Mouse (Mus musculus) ES-E14 (cell line): ENCODE measurements around the gene Mum1. TPM values are rescaled to one million over a fixed set of nuclear protein-coding genes. Genes with fewer than 3 reads are reported as not detected.
A peak's percentile ranks its signal among the peaks of the same experiment; 100 is the strongest.
"Not testable (repeated sequence)": the region's sequence is repeated elsewhere in the genome, so short reads cannot be mapped to it uniquely, and the experiment has no call there.

ENCODE experiments used
- DNase-seq: peaks from one replicate; pipeline ENCODE4 v3.0.0-alpha.2; 2013; ENCODE audit warnings: low read depth, low spot score
- H3K27ac ChIP-seq: 2 replicates; pipeline ENCODE4 v1.5.1; 2012; ENCODE audit warnings: low read depth, mild to moderate bottlenecking, low read length, moderate library complexity, mixed read lengths; ENCODE audit not compliant: poor library complexity, insufficient read depth, severe bottlenecking
- H3K36me3 ChIP-seq: 2 replicates; pipeline ENCODE4 v1.6.1; 2012; ENCODE audit warnings: mild to moderate bottlenecking, low read length, moderate library complexity, mixed read lengths; ENCODE audit not compliant: control insufficient read depth, poor library complexity, insufficient read depth, severe bottlenecking
- H3K4me1 ChIP-seq, 2 experiments: fragments of 150-350 bp in 1 of 2; sonication (generic) in 1 of 2; 2 replicates each; pipeline ENCODE4 v1.6.1; 2012; ENCODE audit warnings: low read length in 2 of 2, mild to moderate bottlenecking in 1 of 2, mixed read lengths in 1 of 2; ENCODE audit not compliant: control insufficient read depth in 2 of 2, insufficient read depth in 2 of 2, poor library complexity in 1 of 2
- H3K4me3 ChIP-seq, 2 experiments: fragments of 150-350 bp in 1 of 2; sonication (generic) in 1 of 2; 2 replicates each; pipeline ENCODE4 v1.5.1; 2012; ENCODE audit warnings: low read length in 2 of 2, low read depth in 1 of 2, mild to moderate bottlenecking in 1 of 2, mixed read lengths in 1 of 2; ENCODE audit not compliant: insufficient read depth in 1 of 2, poor library complexity in 1 of 2, severe bottlenecking in 1 of 2
- H3K9ac ChIP-seq: 2 replicates; pipeline ENCODE4 v1.6.1; 2012; ENCODE audit warnings: low read depth, mild to moderate bottlenecking, low read length, mixed read lengths; ENCODE audit not compliant: poor library complexity, insufficient read depth, severe bottlenecking
- H3K9me3 ChIP-seq: fragments of 150-350 bp; sonication (generic); 2 replicates; pipeline ENCODE4 v1.6.1; 2012; ENCODE audit warnings: low read depth, mild to moderate bottlenecking, low read length; ENCODE audit not compliant: control insufficient read depth, insufficient read depth
- CHD2 ChIP-seq: IDR thresholded peaks from 2 replicates; pipeline ENCODE4 v1.6.1; 2014; ENCODE audit warnings: mild to moderate bottlenecking, low read depth, low read length, inconsistent platforms
- HCFC1 ChIP-seq: IDR thresholded peaks from 2 replicates; pipeline ENCODE4 v1.6.1; 2012; ENCODE audit warnings: low read length, inconsistent platforms, borderline replicate concordance; ENCODE audit not compliant: insufficient read depth
- MAFK ChIP-seq: IDR thresholded peaks from 2 replicates; pipeline ENCODE4 v1.6.1; 2014; ENCODE audit warnings: mild to moderate bottlenecking, low read depth, low read length, inconsistent platforms; ENCODE audit not compliant: insufficient read depth
- ZC3H11A ChIP-seq: IDR thresholded peaks from 2 replicates; pipeline ENCODE4 v1.6.1; 2012; ENCODE audit warnings: low read depth, mild to moderate bottlenecking, inconsistent platforms, low read length, borderline replicate concordance
- ZNF384 ChIP-seq: IDR thresholded peaks from 2 replicates; pipeline ENCODE4 v1.6.1; 2012; ENCODE audit warnings: low read depth, low read length, inconsistent platforms
- in situ Hi-C, 2 experiments: fragments of 600-800 bp; cut with MboI; formaldehyde crosslinking; loops; one replicate each; pipeline ENCODE4 v1.15.1; 2025; ENCODE audit warnings: low sequenced_read_pairs in 2 of 2, inconsistent platforms in 1 of 2; ENCODE audit not compliant: unreplicated experiment in 2 of 2
- total RNA-seq: library from RNA; depleted of rRNA; stranded (reverse); fragments of 300-350 nt; gene quantifications from 2 replicates; pipeline ENCODE4 v1.2.3, GENCODE M21; 2012

Gene Mum1
- total RNA-seq, 1 experiment: 80.8 TPM

DNA sequence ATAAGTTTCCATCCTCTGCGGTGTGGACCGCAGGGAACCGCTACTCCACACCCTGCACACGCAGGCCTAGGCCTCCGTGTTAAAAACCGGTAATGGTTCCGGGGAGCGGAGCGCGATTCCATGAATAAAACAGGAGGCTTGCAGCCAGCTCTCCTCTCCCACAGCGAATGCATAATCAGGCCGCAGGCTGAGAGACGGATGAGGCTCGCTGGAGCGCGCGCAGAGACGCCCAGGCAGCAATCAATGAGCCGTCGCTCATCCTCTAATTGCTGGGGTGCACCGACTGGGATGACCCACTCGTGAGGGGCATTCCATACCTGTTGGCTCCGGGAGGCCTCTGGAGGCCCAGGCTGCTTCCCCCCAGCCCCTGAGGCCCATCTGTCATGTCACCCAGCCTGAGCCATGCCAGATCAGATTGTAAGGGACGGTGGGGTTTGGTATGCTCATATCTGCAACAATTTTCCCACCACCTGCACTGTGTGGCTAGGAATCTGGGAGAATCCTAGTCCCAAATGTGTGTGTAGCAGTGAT, 17.3 kb upstream of the Mum1 start:
- DNase-seq: no peak
- TF ChIP-seq CHD2 (no peak), ZC3H11A (no peak), MAFK (no peak), ZNF384 (no peak), HCFC1 (no peak)
- Histone ChIP-seq H3K9ac (peak overlapping the region; percentile 41), H3K9me3 (no peaks in the 10 kb centered on the region), H3K36me3 (no peaks in the 10 kb centered on the region), H3K4me3 (peak overlapping the region in 1 of 2 experiments; percentile 42; a peak in 2 of 4 replicates), H3K4me1 (peaks cover under 1 to 17% of the 10 kb centered on the region in 2 experiments; a peak in 2 of 4 replicates), H3K27ac (no peak overlapping the region)
- in situ Hi-C loops: no loop called here

DNA sequence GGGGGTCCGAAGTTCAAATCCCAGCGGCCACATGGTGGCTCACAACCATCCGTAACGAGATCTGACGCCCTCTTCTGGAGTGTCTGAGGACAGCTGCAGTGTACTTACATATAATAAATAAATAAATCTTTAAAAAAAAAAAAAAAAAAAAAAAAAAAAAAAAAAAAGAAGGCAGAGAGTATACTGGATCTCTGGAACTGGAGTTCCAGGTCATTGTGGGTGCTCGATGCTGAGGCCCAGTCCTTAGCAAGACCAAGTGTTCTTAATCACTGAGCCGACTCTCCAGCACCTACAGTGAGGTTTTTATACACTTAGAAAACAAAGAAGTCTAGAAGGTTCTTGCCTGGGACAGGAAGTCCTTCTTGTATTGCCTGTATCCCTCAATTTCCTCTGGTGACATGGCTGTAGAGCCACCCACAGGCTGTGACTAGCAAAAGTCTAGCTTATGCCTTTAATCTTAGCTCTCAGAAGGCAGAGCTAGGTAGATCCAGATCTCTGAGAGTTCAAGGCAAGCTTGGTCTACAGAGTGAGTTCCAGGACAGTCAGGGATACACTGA, 14.6 kb upstream of the Mum1 start:
- H3K9me3 ChIP-seq, H3K27ac ChIP-seq, H3K36me3 ChIP-seq, DNase-seq, in situ Hi-C loops, H3K4me3 ChIP-seq, H3K9ac ChIP-seq: not testable (repeated sequence)
- peak; percentile 92 for TF ChIP-seq ZNF384
- peaks cover 2 to 15% of the 10 kb centered on the region in 2 experiments; a peak in 3 of 4 replicates for H3K4me1 ChIP-seq

DNA sequence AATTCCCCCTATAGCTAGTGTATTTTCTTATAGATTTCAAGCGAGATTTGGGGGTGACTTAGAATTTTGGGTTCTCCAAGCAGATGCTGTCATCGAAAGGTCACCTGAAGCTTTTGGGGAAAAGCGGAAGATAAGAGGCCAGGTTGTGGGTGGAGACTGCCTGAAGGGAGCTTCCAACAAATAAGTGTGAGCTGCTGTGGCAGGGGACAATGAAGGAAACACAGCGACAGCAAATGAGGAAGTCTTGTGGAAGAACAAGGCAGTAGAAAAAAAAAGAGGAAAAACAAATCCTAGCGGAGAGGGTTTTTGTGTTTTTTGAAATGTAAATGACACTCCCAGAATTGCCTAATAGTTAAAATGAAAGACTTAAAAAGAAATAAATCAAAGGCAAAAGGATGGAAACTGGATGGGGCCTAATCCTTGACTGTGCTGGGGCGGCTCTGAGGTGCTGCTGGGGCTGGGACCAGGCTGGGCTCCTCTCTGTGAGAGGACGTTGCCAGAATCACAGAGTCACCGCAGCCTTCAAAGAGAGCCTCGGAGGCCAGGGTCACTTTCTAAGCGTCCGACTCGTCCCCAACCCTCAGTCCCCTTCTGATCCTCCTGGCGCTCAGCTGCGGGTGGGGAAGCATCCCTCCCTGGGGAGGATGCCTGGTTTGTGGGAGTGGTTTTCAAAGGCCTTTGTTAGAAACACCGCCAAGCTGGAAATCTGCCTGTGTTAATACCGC, 11.0 kb upstream of the Mum1 start:
- Histone ChIP-seq H3K4me3 (no peak overlapping the region), H3K36me3 (no peaks in the 10 kb centered on the region), H3K4me1 (peaks cover 2 to 8% of the 10 kb centered on the region in 2 experiments; a peak in 3 of 4 replicates), H3K27ac (no peak overlapping the region), H3K9ac (peak overlapping the region; percentile 23; the same call in 1 of the 2 replicates), H3K9me3 (no peaks in the 10 kb centered on the region)
- TF ChIP-seq CHD2 (no peak), ZNF384 (no peak), MAFK (no peak)
- DNase-seq: no peak
- in situ Hi-C loops: no loop called here

DNA sequence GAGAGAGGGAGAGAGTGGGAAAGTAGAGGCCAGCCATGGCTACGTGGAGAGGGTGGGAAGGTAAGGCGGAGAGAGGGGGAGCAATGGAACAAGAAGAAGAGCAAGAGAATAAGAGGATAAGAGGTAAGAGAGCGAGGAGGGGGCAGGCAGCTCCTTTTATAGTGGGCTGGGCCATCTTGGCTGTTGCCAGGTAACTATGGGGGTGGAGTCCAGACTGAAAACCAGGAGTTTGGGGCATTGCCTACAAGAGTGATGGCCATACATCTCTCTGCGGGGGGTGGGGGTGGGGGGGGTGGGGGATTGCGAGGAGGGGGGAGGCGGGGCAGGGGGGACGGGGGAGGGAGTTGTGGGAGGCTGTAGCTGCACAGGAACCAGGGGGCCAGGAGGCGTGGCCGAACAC, 5.6 kb upstream of the Mum1 start:
- Histone ChIP-seq H3K27ac (no peak overlapping the region), H3K9me3 (no peaks in the 10 kb centered on the region), H3K4me3 (peak overlapping the region; percentile 1 to 41; a peak in 2 of 4 replicates), H3K9ac (no peak overlapping the region), H3K36me3 (no peaks in the 10 kb centered on the region), H3K4me1 (peaks cover 2 to 16% of the 10 kb centered on the region in 2 experiments; a peak in 3 of 4 replicates)
- no peak for TF ChIP-seq ZNF384
- no peak for TF ChIP-seq ZC3H11A
- TF ChIP-seq MAFK: no peak
- TF ChIP-seq CHD2: no peak
- TF ChIP-seq HCFC1: no peak
- in situ Hi-C loops: no loop called here
- DNase-seq: no peak

DNA sequence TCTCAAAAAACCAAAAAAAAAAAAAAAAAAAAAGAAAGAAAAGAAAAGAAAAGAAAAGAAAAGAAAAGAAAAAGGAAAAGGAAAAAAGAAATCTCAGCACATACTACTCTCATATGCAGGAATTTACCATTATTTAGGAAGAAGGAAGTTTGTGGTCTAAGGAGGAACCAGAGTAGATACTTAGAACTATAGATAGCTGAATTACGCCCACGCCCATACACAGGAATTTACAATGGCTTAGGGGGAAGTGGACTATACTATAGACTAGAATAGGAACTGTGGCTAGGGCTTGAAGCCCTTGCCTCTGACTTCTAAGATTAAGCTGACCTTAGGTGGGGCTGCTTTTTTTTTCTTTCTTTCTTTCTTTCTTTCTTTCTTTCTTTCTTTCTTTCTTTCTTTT, 3.1 kb upstream of the Mum1 start:
- H3K9ac ChIP-seq, in situ Hi-C loops, DNase-seq, H3K4me3 ChIP-seq, H3K36me3 ChIP-seq, H3K9me3 ChIP-seq, H3K27ac ChIP-seq: not testable (repeated sequence)
- H3K4me1 ChIP-seq: peaks cover 3 to 17% of the 10 kb centered on the region in 2 experiments; a peak in 2 of 4 replicates
